Mouse (Mus musculus) intestine, embryonic 14.5 days (tissue): ENCODE data around the gene Vmn2r3. TPM values are rescaled to one million over a fixed set of nuclear protein-coding genes. Genes with fewer than 3 reads are reported as not detected.
"Not testable (repeated sequence)": the region's sequence is repeated elsewhere in the genome, so short reads cannot be mapped to it uniquely, and the experiment has no call there.

Source experiments
- ATAC-seq: fragments of 200-750 bp; cut with Nextera tagmentation; replicated peaks from 2 replicates; pipeline ENCODE4 v1.8.0; 2017; ENCODE audit warnings: low read depth, moderate number of reproducible peaks, moderate TSS enrichment, moderate library complexity; ENCODE audit not compliant: low FRiP score, low TSS enrichment
- DNase-seq: peaks from one replicate; pipeline ENCODE4 v3.0.0-alpha.2; 2018; ENCODE audit warnings: low spot score
- H3K27ac ChIP-seq: fragments of 300-500 bp; sonication (generic); 2 replicates; pipeline ENCODE4 v1.5.1; 2014; ENCODE audit warnings: low read depth, mild to moderate bottlenecking, control low read depth
- H3K27me3 ChIP-seq: fragments of 300-500 bp; sonication (generic); replicated peaks from 2 replicates; pipeline ENCODE4 v1.6.1; 2014; ENCODE audit warnings: low read length, control low read depth; ENCODE audit not compliant: control insufficient read depth, insufficient read depth
- H3K36me3 ChIP-seq: fragments of 300-500 bp; sonication (generic); 2 replicates; pipeline ENCODE4 v1.6.1; 2014; ENCODE audit warnings: low read length, control low read depth; ENCODE audit not compliant: control insufficient read depth, insufficient read depth
- H3K4me1 ChIP-seq: fragments of 300-500 bp; sonication (generic); replicated peaks from 2 replicates; pipeline ENCODE4 v1.6.1; 2014; ENCODE audit warnings: low read length, control low read depth, mixed read lengths; ENCODE audit not compliant: control insufficient read depth, insufficient read depth
- H3K4me2 ChIP-seq: fragments of 300-500 bp; sonication (generic); 2 replicates; pipeline ENCODE4 v1.6.1; 2014; ENCODE audit warnings: low read length
- H3K4me3 ChIP-seq: fragments of 300-500 bp; sonication (generic); 2 replicates; pipeline ENCODE4 v1.5.1; 2014; ENCODE audit warnings: low read depth, low read length, control low read depth, mixed read lengths
- H3K9ac ChIP-seq: fragments of 300-500 bp; sonication (generic); 2 replicates; pipeline ENCODE4 v1.6.1; 2014; ENCODE audit warnings: mild to moderate bottlenecking, low read length
- H3K9me3 ChIP-seq: fragments of 300-500 bp; sonication (generic); 2 replicates; pipeline ENCODE4 v1.6.1; 2016; ENCODE audit warnings: low read length, control low read depth; ENCODE audit not compliant: control insufficient read depth
- WGBS: fragments of 180-500 bp; shearing (Covaris S2); extraction: QIAGEN DNeasy Blood & Tissue Kit; methylation state at CpG from one replicate; pipeline ENCODE4 v1.1.7; 2014; 5-methylcytosine and 5-hydroxymethylcytosine counted together
- polyA plus RNA-seq: library from polyadenylated mRNA; unstranded; fragments of >200 nt; fragmentation: Nextera tagmentation; extraction: Ambion mirVana; gene quantifications from 2 replicates; pipeline ENCODE4 v1.2.1, GENCODE M21; 2014

Gene Vmn2r3
- polyA plus RNA-seq, result not detected in 2 replicates

GRCm38 (mm10) chr3:64289609-64290008 lies at the start of gene Vmn2r3:
Vmn2r3 (minus strand) TSS chr3:64289709.
- DNase-seq (no peak), ATAC-seq (no peak)
- Histone ChIP-seq H3K27me3 (no peaks in the 10 kb centered on the region), H3K9ac (no peak within 1 kb of the TSS), H3K27ac (no peak within 1 kb of the TSS), H3K9me3 (no peaks in the 10 kb centered on the region), H3K4me1 (no peaks in the 10 kb centered on the region), H3K36me3 (no peaks in the 10 kb centered on the region), H3K4me3 (no peak within 1 kb of the TSS), H3K4me2 (no peak within 1 kb of the TSS)
- 84% methylated on average over 1 of the region's 1 CpGs for WGBS

GRCm38 (mm10) chr3:64332548-64332947 lies 43.0 kb upstream of the Vmn2r3 start:
- Histone ChIP-seq H3K27ac (no peak overlapping the region), H3K4me3 (no peak overlapping the region), H3K27me3 (no peaks in the 10 kb centered on the region), H3K4me1 (no peaks in the 10 kb centered on the region), H3K4me2 (no peak overlapping the region), H3K9me3 (no peaks in the 10 kb centered on the region), H3K9ac (no peak overlapping the region), H3K36me3 (no peaks in the 10 kb centered on the region)
- no peak for ATAC-seq
- 78% methylated on average over 1 of the region's 1 CpGs for WGBS
- DNase-seq, result no peak

- Histone ChIP-seq H3K9me3 (no peaks in the 10 kb centered on the region), H3K4me3 (no peak overlapping the region), H3K27me3 (no peaks in the 10 kb centered on the region), H3K4me2 (no peak overlapping the region), H3K27ac (no peak overlapping the region), H3K4me1 (no peaks in the 10 kb centered on the region), H3K36me3 (no peaks in the 10 kb centered on the region), H3K9ac (no peak overlapping the region)
- ATAC-seq (no peak), DNase-seq (no peak)
- WGBS, result 83% methylated on average over 2 of the region's 2 CpGs
Measured at GRCm38 (mm10) chr3:64321824-64322223, 32.3 kb upstream of the Vmn2r3 start.

- no peak for ATAC-seq
- Histone ChIP-seq H3K27me3 (no peaks in the 10 kb centered on the region), H3K4me1 (no peaks in the 10 kb centered on the region), H3K36me3 (no peaks in the 10 kb centered on the region), H3K4me2 (no peak overlapping the region), H3K9me3 (no peaks in the 10 kb centered on the region), H3K4me3 (no peak overlapping the region), H3K27ac (no peak overlapping the region), H3K9ac (no peak overlapping the region)
- DNase-seq, result no peak
Measured at GRCm38 (mm10) chr3:64306799-64307198, 17.3 kb upstream of the Vmn2r3 start.

- Histone ChIP-seq H3K4me2 (no peak overlapping the region), H3K9ac (no peak overlapping the region), H3K27ac (no peak overlapping the region), H3K4me3 (no peak overlapping the region), H3K4me1 (no peaks in the 10 kb centered on the region), H3K27me3 (no peaks in the 10 kb centered on the region), H3K9me3 (no peaks in the 10 kb centered on the region), H3K36me3 (no peaks in the 10 kb centered on the region)
- WGBS, result 32% methylated on average over 1 of the region's 1 CpGs
- DNase-seq (no peak), ATAC-seq (no peak)
Measured at GRCm38 (mm10) chr3:64265762-64266112, 23.8 kb downstream of the Vmn2r3 start.

- not testable (repeated sequence) for ATAC-seq, H3K27ac ChIP-seq, H3K4me1 ChIP-seq, H3K4me2 ChIP-seq, H3K9ac ChIP-seq, H3K27me3 ChIP-seq, H3K9me3 ChIP-seq, H3K4me3 ChIP-seq, H3K36me3 ChIP-seq, DNase-seq
- WGBS, result 53% methylated on average over 7 of the region's 7 CpGs
Measured at GRCm38 (mm10) chr3:64265056-64265761, 24.3 kb downstream of the Vmn2r3 start.

- H3K4me2 ChIP-seq, result no peak overlapping the region
- H3K36me3 ChIP-seq, result no peaks in the 10 kb centered on the region
- no peaks in the 10 kb centered on the region for H3K9me3 ChIP-seq
- ATAC-seq (no peak), DNase-seq (no peak)
- H3K4me1 ChIP-seq, result no peaks in the 10 kb centered on the region
- WGBS, result 75% methylated on average over 3 of the region's 3 CpGs
- no peaks in the 10 kb centered on the region for H3K27me3 ChIP-seq
- no peak overlapping the region for H3K27ac ChIP-seq
- H3K9ac ChIP-seq, result no peak overlapping the region
- no peak overlapping the region for H3K4me3 ChIP-seq
Measured at GRCm38 (mm10) chr3:64259582-64259981, 29.9 kb downstream of the Vmn2r3 start.

- WGBS, result 89% methylated on average over 5 of the region's 5 CpGs
- ATAC-seq, result no peak
- no peak overlapping the region for H3K27ac ChIP-seq
- no peaks in the 10 kb centered on the region for H3K27me3 ChIP-seq
- H3K9me3 ChIP-seq, result no peaks in the 10 kb centered on the region
- H3K36me3 ChIP-seq, result no peaks in the 10 kb centered on the region
- DNase-seq, result no peak
- no peaks in the 10 kb centered on the region for H3K4me1 ChIP-seq
- H3K9ac ChIP-seq, result no peak overlapping the region
- H3K4me2 ChIP-seq, result no peak overlapping the region
- H3K4me3 ChIP-seq, result no peak overlapping the region
Measured at GRCm38 (mm10) chr3:64251646-64252045, 37.9 kb downstream of the Vmn2r3 start.

- not testable (repeated sequence) for H3K4me3 ChIP-seq, H3K4me2 ChIP-seq, H3K36me3 ChIP-seq, H3K9ac ChIP-seq, H3K9me3 ChIP-seq, H3K27ac ChIP-seq, H3K27me3 ChIP-seq, ATAC-seq, DNase-seq, H3K4me1 ChIP-seq
- WGBS, result 86% methylated on average over 6 of the region's 6 CpGs
Measured at GRCm38 (mm10) chr3:64250461-64250860, 39.0 kb downstream of the Vmn2r3 start.
